Mouse (Mus musculus) stomach, embryonic 16.5 days (tissue): Measurements from ENCODE around the gene Samd13. TPM values are rescaled to one million over a fixed set of nuclear protein-coding genes. Genes with fewer than 3 reads are reported as not detected.
A peak's percentile ranks its signal among the peaks of the same experiment; 100 is the strongest.

Experiments
- ATAC-seq: fragments of 200-750 bp; cut with Nextera tagmentation; 2 replicates; pipeline ENCODE4 v1.8.0; 2017; ENCODE audit warnings: moderate number of reproducible peaks, moderate TSS enrichment; ENCODE audit not compliant: insufficient read depth, low FRiP score
- H3K27ac ChIP-seq: fragments of 300-500 bp; sonication (generic); 2 replicates; pipeline ENCODE4 v1.5.1; 2014; ENCODE audit warnings: low read length
- H3K27me3 ChIP-seq: fragments of 300-500 bp; sonication (generic); 2 replicates; pipeline ENCODE4 v1.6.1; 2014; ENCODE audit warnings: low read length, control low read depth, mixed read lengths; ENCODE audit not compliant: control insufficient read depth, insufficient read depth
- H3K36me3 ChIP-seq: fragments of 300-500 bp; sonication (generic); 2 replicates; pipeline ENCODE4 v1.6.1; 2014; ENCODE audit warnings: low read length; ENCODE audit not compliant: control insufficient read depth, insufficient read depth
- H3K4me1 ChIP-seq: fragments of 300-500 bp; sonication (generic); 2 replicates; pipeline ENCODE4 v1.6.1; 2014; ENCODE audit warnings: low read length, control low read depth, mixed read lengths; ENCODE audit not compliant: control insufficient read depth, insufficient read depth
- H3K4me2 ChIP-seq: fragments of 300-500 bp; sonication (generic); 2 replicates; pipeline ENCODE4 v1.6.1; 2014; ENCODE audit warnings: low read depth, low read length, mixed read lengths
- H3K4me3 ChIP-seq: fragments of 300-500 bp; sonication (generic); replicated peaks from 2 replicates; pipeline ENCODE4 v1.5.1; 2014; ENCODE audit warnings: mild to moderate bottlenecking, low read length
- H3K9ac ChIP-seq: fragments of 300-500 bp; sonication (generic); 2 replicates; pipeline ENCODE4 v1.6.1; 2014; ENCODE audit warnings: low read length
- H3K9me3 ChIP-seq: fragments of 300-500 bp; sonication (generic); replicated peaks from 2 replicates; pipeline ENCODE4 v1.6.1; 2016; ENCODE audit warnings: low read length, control low read depth; ENCODE audit not compliant: control insufficient read depth
- WGBS: fragments of 180-500 bp; shearing (Covaris S2); extraction: QIAGEN DNeasy Blood & Tissue Kit; methylation state at CpG from one replicate; pipeline ENCODE4 v1.1.7; 2014; 5-methylcytosine and 5-hydroxymethylcytosine counted together
- polyA plus RNA-seq: library from polyadenylated mRNA; unstranded; fragments of >200 nt; fragmentation: Nextera tagmentation; extraction: Ambion mirVana; gene quantifications from 2 replicates; pipeline ENCODE4 v1.2.1, GENCODE M21; 2015

Samd13 gene
- 0.67 and 0.98 TPM in 2 replicates for polyA plus RNA-seq

DNA sequence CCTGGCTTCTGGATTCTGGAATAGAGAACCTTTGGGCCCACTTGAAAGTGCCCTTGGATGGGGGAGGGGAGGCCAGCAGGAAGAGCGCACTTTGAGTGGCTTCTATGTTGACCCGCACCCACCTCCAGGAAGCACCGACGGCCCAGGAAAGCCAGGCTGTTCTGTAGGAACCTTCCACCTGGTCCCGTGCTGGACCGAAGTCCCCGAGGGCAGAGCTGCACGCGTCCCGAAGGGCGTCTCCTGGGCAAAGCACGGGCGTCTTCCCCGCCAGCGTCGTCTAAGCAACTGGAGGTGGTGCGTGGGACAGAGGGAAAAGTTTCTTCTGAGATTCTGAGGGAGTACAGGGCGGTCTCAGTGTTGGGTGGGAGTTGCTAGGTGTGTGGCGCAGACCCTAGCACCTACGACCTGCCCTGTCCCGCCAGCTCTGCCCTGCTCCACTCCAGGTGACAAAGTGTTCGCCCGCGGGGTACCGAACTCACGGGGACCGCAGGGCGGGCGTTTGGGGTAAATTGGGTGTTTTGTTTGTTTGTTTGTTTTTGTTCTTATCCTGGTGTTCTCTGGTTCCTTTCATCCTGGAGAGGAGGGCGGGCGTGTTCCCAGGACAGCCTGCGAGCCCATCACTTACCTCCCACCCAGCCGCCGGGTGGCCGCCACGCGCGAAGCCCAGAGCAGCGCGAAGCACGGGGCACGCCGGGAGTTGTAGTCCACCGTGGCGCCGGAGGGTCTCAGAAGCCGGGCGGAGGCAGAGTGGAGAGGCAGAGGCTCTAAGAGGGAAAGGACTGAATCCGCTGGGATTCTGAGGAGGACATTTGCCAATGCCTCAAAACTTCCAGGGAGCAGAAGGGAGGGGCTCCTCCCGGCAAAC is at the start of gene Samd13:
Gene Samd13, minus strand, starts transcription at position 782 of the 865 bp plus-strand sequence.
- no peaks in the 10 kb centered on the region for H3K36me3 ChIP-seq
- H3K9ac ChIP-seq: peak within 1 kb of the TSS; percentile 74
- no peaks in the 10 kb centered on the region for H3K9me3 ChIP-seq
- no peak within 1 kb of the TSS for H3K27ac ChIP-seq
- no peaks in the 10 kb centered on the region for H3K27me3 ChIP-seq
- H3K4me3 ChIP-seq: peak within 1 kb of the TSS; percentile 65
- 3% methylated on average over 50 of the region's 50 CpGs for WGBS
- H3K4me1 ChIP-seq: 0 out of 2 replicates have a peak, but pooled peaks cover 5% of the 10 kb centered on the region
- peak; percentile 83 for ATAC-seq
- H3K4me2 ChIP-seq: peak within 1 kb of the TSS; percentile 97

DNA sequence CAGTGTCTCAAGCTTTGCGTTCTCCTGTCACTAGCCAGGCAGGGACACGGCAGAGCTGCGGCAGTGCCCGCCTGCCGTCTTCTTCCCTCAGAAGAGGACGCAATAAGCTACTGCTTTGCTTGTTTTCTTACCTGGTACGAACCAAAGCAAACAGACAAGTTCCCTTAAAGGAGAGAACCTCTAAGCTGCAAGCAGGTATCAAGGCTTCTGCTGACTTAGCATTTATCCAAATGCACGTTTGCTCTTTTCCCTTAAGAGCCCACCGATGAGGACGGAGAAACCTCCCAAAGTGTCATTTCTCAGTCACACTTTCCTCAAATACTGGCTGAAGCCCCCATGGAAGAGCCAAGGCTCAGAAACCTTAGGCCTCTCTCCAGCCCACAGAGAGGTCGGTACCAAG is 46.1 kb upstream of the Samd13 start:
- WGBS: 91% methylated on average over 11 of the region's 11 CpGs
- peaks cover 19% of the 10 kb centered on the region for H3K36me3 ChIP-seq

GRCm38 (mm10) chr3:146723037-146723436 is 37.6 kb upstream of the Samd13 start:
- Histone ChIP-seq H3K27me3 (no peaks in the 10 kb centered on the region), H3K4me1 (no peaks in the 10 kb centered on the region), H3K9me3 (peaks cover 6% of the 10 kb centered on the region; the same call in 1 of the 2 replicates), H3K36me3 (peaks cover 16% of the 10 kb centered on the region), H3K9ac (no peak overlapping the region), H3K4me3 (no peak overlapping the region), H3K4me2 (no peak overlapping the region), H3K27ac (no peak overlapping the region)
- no peak for ATAC-seq
- 47% methylated on average over 3 of the region's 3 CpGs for WGBS

More for the DNA sequence above, 46.1 kb upstream of the Samd13 start:
- Histone ChIP-seq H3K4me3 (no peak overlapping the region), H3K9me3 (no peaks in the 10 kb centered on the region), H3K4me2 (no peak overlapping the region), H3K4me1 (no peaks in the 10 kb centered on the region), H3K27me3 (no peaks in the 10 kb centered on the region), H3K27ac (no peak overlapping the region), H3K9ac (no peak overlapping the region)
- ATAC-seq: no peak

GRCm38 (mm10) chr3:146719696-146720095 is 34.3 kb upstream of the Samd13 start:
- Histone ChIP-seq H3K4me3 (no peak overlapping the region), H3K27ac (no peak overlapping the region), H3K36me3 (no peaks in the 10 kb centered on the region; the same call in 1 of the 2 replicates), H3K9ac (no peak overlapping the region), H3K4me1 (no peaks in the 10 kb centered on the region), H3K4me2 (no peak overlapping the region), H3K27me3 (no peaks in the 10 kb centered on the region), H3K9me3 (no peaks in the 10 kb centered on the region)
- WGBS: 69% methylated on average over 4 of the region's 4 CpGs
- no peak for ATAC-seq

GRCm38 (mm10) chr3:146718251-146718650 is 32.9 kb upstream of the Samd13 start:
- H3K27ac ChIP-seq: no peak overlapping the region
- H3K9ac ChIP-seq: no peak overlapping the region
- 53% methylated on average over 5 of the region's 5 CpGs for WGBS
- H3K4me1 ChIP-seq: no peaks in the 10 kb centered on the region
- peak; percentile 37; the same call in 1 of the 2 replicates for ATAC-seq
- H3K27me3 ChIP-seq: no peaks in the 10 kb centered on the region
- H3K4me3 ChIP-seq: no peak overlapping the region
- H3K4me2 ChIP-seq: no peak overlapping the region
- H3K36me3 ChIP-seq: no peaks in the 10 kb centered on the region
- no peaks in the 10 kb centered on the region for H3K9me3 ChIP-seq

- ATAC-seq: no peak
Observed at GRCm38 (mm10) chr3:146712305-146712704, 26.9 kb upstream of the Samd13 start.

DNA sequence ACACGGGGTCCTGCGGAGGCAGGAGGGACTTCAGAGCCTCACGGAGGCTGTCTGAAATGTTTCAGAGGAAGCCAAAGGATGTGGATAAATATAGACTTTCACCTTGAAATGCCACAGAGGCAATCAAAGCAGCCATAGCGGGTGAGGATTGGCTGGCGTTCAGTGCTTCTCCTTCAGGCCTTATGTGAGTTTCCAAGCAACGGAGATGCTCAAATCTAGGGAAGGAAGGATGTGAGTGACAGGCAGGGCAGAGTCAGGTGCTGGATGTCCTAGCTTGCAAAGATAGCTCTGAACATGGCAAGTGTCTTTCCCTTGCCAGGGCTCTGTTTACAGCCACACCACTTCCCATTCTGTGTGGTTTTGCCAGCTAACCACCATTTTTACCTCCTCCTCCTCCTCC is 26.2 kb upstream of the Samd13 start:
- 61% methylated on average over 6 of the region's 6 CpGs for WGBS
- H3K4me3 ChIP-seq: no peak overlapping the region
- ATAC-seq: no peak
- H3K9ac ChIP-seq: no peak overlapping the region
- H3K36me3 ChIP-seq: no peaks in the 10 kb centered on the region
- H3K27ac ChIP-seq: no peak overlapping the region
- no peaks in the 10 kb centered on the region for H3K27me3 ChIP-seq
- H3K9me3 ChIP-seq: no peaks in the 10 kb centered on the region
- no peaks in the 10 kb centered on the region for H3K4me1 ChIP-seq
- H3K4me2 ChIP-seq: no peak overlapping the region

More at GRCm38 (mm10) chr3:146712305-146712704, 26.9 kb upstream of the Samd13 start:
- Histone ChIP-seq H3K9me3 (no peaks in the 10 kb centered on the region), H3K4me2 (no peak overlapping the region), H3K27me3 (no peaks in the 10 kb centered on the region), H3K4me1 (no peaks in the 10 kb centered on the region), H3K4me3 (no peak overlapping the region), H3K9ac (no peak overlapping the region), H3K27ac (no peak overlapping the region), H3K36me3 (no peaks in the 10 kb centered on the region)
- WGBS: 66% methylated on average over 7 of the region's 7 CpGs

DNA sequence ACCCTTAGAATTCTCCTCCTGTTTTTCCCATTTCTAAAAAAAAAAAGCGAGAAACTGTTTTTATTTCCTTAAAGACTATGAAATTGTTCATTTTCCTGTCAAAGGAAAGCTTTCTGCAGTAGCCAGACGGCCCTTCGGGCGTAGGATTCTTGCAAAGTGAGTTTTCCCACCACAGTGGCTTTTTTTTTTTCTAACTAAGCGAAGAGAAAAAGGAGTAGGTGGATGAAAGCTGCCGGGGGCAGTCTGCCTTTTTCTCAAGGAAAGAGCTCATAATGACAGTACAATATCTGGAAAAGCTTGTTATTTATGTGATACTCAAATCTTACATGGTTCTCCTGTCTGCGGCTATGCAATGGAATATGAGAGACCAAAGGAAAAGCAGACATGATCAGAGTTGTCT is 25.7 kb upstream of the Samd13 start:
- Histone ChIP-seq H3K9me3 (no peaks in the 10 kb centered on the region), H3K27ac (no peak overlapping the region), H3K36me3 (no peaks in the 10 kb centered on the region), H3K27me3 (no peaks in the 10 kb centered on the region), H3K4me2 (no peak overlapping the region), H3K4me1 (no peaks in the 10 kb centered on the region), H3K4me3 (no peak overlapping the region), H3K9ac (no peak overlapping the region)
- WGBS: 72% methylated on average over 7 of the region's 7 CpGs
- no peak for ATAC-seq

GRCm38 (mm10) chr3:146709086-146709485 is 23.7 kb upstream of the Samd13 start:
- no peak overlapping the region for H3K9ac ChIP-seq
- H3K27me3 ChIP-seq: no peaks in the 10 kb centered on the region
- no peak overlapping the region for H3K27ac ChIP-seq
- no peaks in the 10 kb centered on the region for H3K36me3 ChIP-seq
- ATAC-seq: no peak
- H3K4me1 ChIP-seq: no peaks in the 10 kb centered on the region
- no peak overlapping the region for H3K4me2 ChIP-seq
- no peak overlapping the region for H3K4me3 ChIP-seq
- 85% methylated on average over 1 of the region's 1 CpGs for WGBS
- H3K9me3 ChIP-seq: no peaks in the 10 kb centered on the region
